Mouse (Mus musculus): ENCODE results near the gene Tomm7. TPM values are rescaled to one million over a fixed set of nuclear protein-coding genes. Genes with fewer than 3 reads are reported as not detected.
A peak's percentile ranks its signal among the peaks of the same experiment; 100 is the strongest.
"Not testable (repeated sequence)": the region's sequence is repeated elsewhere in the genome, so short reads cannot be mapped to it uniquely, and the experiment has no call there.

Tomm7 gene
- total RNA-seq (2015; ENCODE audit: low replicate concordance) (18.4 and 40.7 TPM in 2 replicates), total RNA-seq (2017; ENCODE audit: low replicate concordance) (34.3 and 54.9 TPM in 2 replicates)

- ATAC-seq (replicated peaks; ENCODE audit: low FRiP score, poor library complexity, severe bottlenecking): peak; percentile 96
Measured at GRCm38 (mm10) chr5:23843674-23844530, at the start of gene Tomm7. Gene Tomm7, minus strand, starts transcription at chr5:23844161.

GRCm38 (mm10) chr5:23893156-23893863, 49.3 kb upstream of the Tomm7 start:
- ATAC-seq (replicated peaks; ENCODE audit: low FRiP score, poor library complexity, severe bottlenecking): no peak

GRCm38 (mm10) chr5:23890734-23891133, 46.8 kb upstream of the Tomm7 start:
- ATAC-seq (replicated peaks; ENCODE audit: low FRiP score, poor library complexity, severe bottlenecking): peak; percentile 72

- peak; percentile 77 for ATAC-seq (replicated peaks; ENCODE audit: low FRiP score, poor library complexity, severe bottlenecking)
Measured at GRCm38 (mm10) chr5:23889461-23889860, 45.5 kb upstream of the Tomm7 start.

- ATAC-seq (replicated peaks; ENCODE audit: low FRiP score, poor library complexity, severe bottlenecking): no peak
Measured at GRCm38 (mm10) chr5:23887111-23887510, 43.1 kb upstream of the Tomm7 start.

- no peak for ATAC-seq (replicated peaks; ENCODE audit: low FRiP score, poor library complexity, severe bottlenecking)
Measured at GRCm38 (mm10) chr5:23874457-23874856, 30.5 kb upstream of the Tomm7 start.

GRCm38 (mm10) chr5:23872586-23872985, 28.6 kb upstream of the Tomm7 start:
- no peak for ATAC-seq (replicated peaks; ENCODE audit: low FRiP score, poor library complexity, severe bottlenecking)

- not testable (repeated sequence) for ATAC-seq (replicated peaks; ENCODE audit: low FRiP score, poor library complexity, severe bottlenecking)
Measured at GRCm38 (mm10) chr5:23871323-23871722, 27.4 kb upstream of the Tomm7 start.

- ATAC-seq (replicated peaks; ENCODE audit: low FRiP score, poor library complexity, severe bottlenecking): no peak
Measured at GRCm38 (mm10) chr5:23865941-23866340, 22.0 kb upstream of the Tomm7 start.

- no peak for ATAC-seq (replicated peaks; ENCODE audit: low FRiP score, poor library complexity, severe bottlenecking)
Measured at GRCm38 (mm10) chr5:23864054-23864965, 20.3 kb upstream of the Tomm7 start.

GRCm38 (mm10) chr5:23863166-23864053, 19.4 kb upstream of the Tomm7 start:
- no peak for ATAC-seq (replicated peaks; ENCODE audit: low FRiP score, poor library complexity, severe bottlenecking)

- ATAC-seq (replicated peaks; ENCODE audit: low FRiP score, poor library complexity, severe bottlenecking): no peak
Measured at GRCm38 (mm10) chr5:23862291-23862690, 18.3 kb upstream of the Tomm7 start.

GRCm38 (mm10) chr5:23861721-23862120, 17.8 kb upstream of the Tomm7 start:
- no peak for ATAC-seq (replicated peaks; ENCODE audit: low FRiP score, poor library complexity, severe bottlenecking)

- no peak for ATAC-seq (replicated peaks; ENCODE audit: low FRiP score, poor library complexity, severe bottlenecking)
Measured at GRCm38 (mm10) chr5:23859896-23860295, 15.9 kb upstream of the Tomm7 start.

GRCm38 (mm10) chr5:23859087-23859718, 15.2 kb upstream of the Tomm7 start:
- no peak for ATAC-seq (replicated peaks; ENCODE audit: low FRiP score, poor library complexity, severe bottlenecking)

GRCm38 (mm10) chr5:23858643-23859042, 14.7 kb upstream of the Tomm7 start:
- no peak for ATAC-seq (replicated peaks; ENCODE audit: low FRiP score, poor library complexity, severe bottlenecking)

- no peak for ATAC-seq (replicated peaks; ENCODE audit: low FRiP score, poor library complexity, severe bottlenecking)
Measured at GRCm38 (mm10) chr5:23858001-23858400, 14.0 kb upstream of the Tomm7 start.

- no peak for ATAC-seq (replicated peaks; ENCODE audit: low FRiP score, poor library complexity, severe bottlenecking)
Measured at GRCm38 (mm10) chr5:23857189-23857588, 13.2 kb upstream of the Tomm7 start.

Data from erythroid progenitor cell, adult 5-6 weeks (primary cell).